Mouse (Mus musculus): ENCODE measurements at regions not wholly inside any gene's neighbourhood (a gene's known extent, or its start where the extent isn't known, plus 50 kb on each side); places are given as distances from the start of the nearest gene placed in this dataset.

GRCm38 (mm10) chr15:86738776-86739175, 524.5 kb downstream of the Tbc1d22a start:
- TF ChIP-seq TAL1 (IDR thresholded peaks at IDR 0.05; ENCODE audit: low read length): no peak
- no peak for TF ChIP-seq GATA1 (IDR thresholded peaks at IDR 0.05; ENCODE audit: low read length)
